In genomic region chr4:102255295-102255670, GRCm38 (mm10) we compare ENCODE assay signal across 8 mouse cellular contexts.
DNase-seq lines count a peak whose midpoint lies in the region; ATAC-seq lines count a peak whose summit lies in the region.

No protein-coding gene starts in this region.

- no peak; the same call in 1 of the 2 replicates for ATAC-seq in heart, embryonic 16.5 days (replicated peaks; ENCODE audit: extremely low read depth, insufficient read depth, low FRiP score)
- ATAC-seq in embryonic facial prominence, embryonic 12.5 days (ENCODE audit: insufficient number of reproducible peaks, insufficient read depth, low FRiP score, low TSS enrichment), result no peak
- no peak for ATAC-seq in intestine, embryonic 14.5 days (replicated peaks; ENCODE audit: low FRiP score, low TSS enrichment, low read depth)

- DNase-seq in heart, postnatal 14 days, result no peak
- peak; percentile 59 for DNase-seq in intestine, embryonic 14.5 days (ENCODE audit: low spot score)
- DNase-seq in neural tube, embryonic 10.5 days (ENCODE audit: extremely low spot score, low spot score), result peak; percentile 34
- no peak for DNase-seq in cerebellum, adult 9-10 months
- DNase-seq in adipocyte (ENCODE audit: low spot score), result no peak
- no peak for DNase-seq in adrenal gland, adult (ENCODE audit: inconsistent age in 2 of 2, low spot score in 1 of 2)

- peak overlapping the region; percentile 79 for H3K9ac ChIP-seq in heart, embryonic 16.5 days (ENCODE audit: low read length)
- H3K9ac ChIP-seq in embryonic facial prominence, embryonic 12.5 days, result no peak overlapping the region; the same call in 1 of the 2 replicates
- H3K9ac ChIP-seq in intestine, embryonic 14.5 days (ENCODE audit: low read length), result peak overlapping the region; percentile 11

- peak overlapping the region; percentile 96 for H3K27ac ChIP-seq in heart, embryonic 16.5 days (ENCODE audit: low read length)
- H3K27ac ChIP-seq in embryonic facial prominence, embryonic 12.5 days, result 0 out of 2 replicates have a peak overlapping the region, but pooled peaks have one; percentile 63
- H3K27ac ChIP-seq in intestine, embryonic 14.5 days (ENCODE audit: low read depth), result peak overlapping the region; percentile 52

- no peaks in the 10 kb centered on the region for H3K27me3 ChIP-seq in heart, embryonic 16.5 days (ENCODE audit: control insufficient read depth, insufficient read depth, low read length)
- H3K27me3 ChIP-seq in embryonic facial prominence, embryonic 12.5 days, result no peaks in the 10 kb centered on the region
- H3K27me3 ChIP-seq in intestine, embryonic 14.5 days (replicated peaks; ENCODE audit: control insufficient read depth, insufficient read depth, low read length), result no peaks in the 10 kb centered on the region

- intact Hi-C loops in heart, postnatal 14 days (cut with DNase I), result no loop called here

- no peaks in the 10 kb centered on the region for H3K9me3 ChIP-seq in heart, embryonic 16.5 days (replicated peaks; ENCODE audit: control insufficient read depth, low read length)
- H3K9me3 ChIP-seq in embryonic facial prominence, embryonic 12.5 days, result no peaks in the 10 kb centered on the region
- H3K9me3 ChIP-seq in intestine, embryonic 14.5 days (ENCODE audit: control insufficient read depth, low read length), result no peaks in the 10 kb centered on the region

- no peaks in the 10 kb centered on the region; the same call in 1 of the 2 replicates for H3K4me1 ChIP-seq in heart, embryonic 16.5 days (ENCODE audit: control insufficient read depth, insufficient read depth, low read length)
- H3K4me1 ChIP-seq in embryonic facial prominence, embryonic 12.5 days, result peaks cover 7% of the 10 kb centered on the region
- peaks cover 10% of the 10 kb centered on the region for H3K4me1 ChIP-seq in intestine, embryonic 14.5 days (replicated peaks; ENCODE audit: control insufficient read depth, insufficient read depth, low read length)

- H3K4me3 ChIP-seq in heart, embryonic 16.5 days (ENCODE audit: low read length), result peak overlapping the region; percentile 63
- peak overlapping the region; percentile 32 for H3K4me3 ChIP-seq in embryonic facial prominence, embryonic 12.5 days
- peak overlapping the region; percentile 27 for H3K4me3 ChIP-seq in intestine, embryonic 14.5 days (ENCODE audit: low read depth, low read length)

- WGBS in heart, embryonic 16.5 days, result 23% methylated on average over 9 of the region's 9 CpGs
- WGBS in embryonic facial prominence, embryonic 12.5 days, result 40% methylated on average over 9 of the region's 9 CpGs
- WGBS in intestine, embryonic 14.5 days, result 37% methylated on average over 9 of the region's 9 CpGs

- peak overlapping the region; percentile 64 for H3K4me2 ChIP-seq in heart, embryonic 16.5 days (ENCODE audit: low read depth, low read length)
- H3K4me2 ChIP-seq in embryonic facial prominence, embryonic 12.5 days (replicated peaks), result peak overlapping the region; percentile 63
- H3K4me2 ChIP-seq in intestine, embryonic 14.5 days (ENCODE audit: low read length), result peak overlapping the region; percentile 64

- H3K36me3 ChIP-seq in heart, embryonic 16.5 days (ENCODE audit: control insufficient read depth, insufficient read depth), result no peaks in the 10 kb centered on the region
- no peaks in the 10 kb centered on the region for H3K36me3 ChIP-seq in embryonic facial prominence, embryonic 12.5 days
- no peaks in the 10 kb centered on the region for H3K36me3 ChIP-seq in intestine, embryonic 14.5 days (ENCODE audit: control insufficient read depth, insufficient read depth, low read length)

Comparison
In these comparisons a context has a peak if more than half of its experiments do, and no peak if none do; other contexts are left out.
1. DNase-seq: peak in intestine, embryonic 14.5 days (single experiment) and neural tube, embryonic 10.5 days (single experiment); none in heart, postnatal 14 days (0 of 2), cerebellum, adult 9-10 months (single experiment), adipocyte (single experiment) and adrenal gland, adult (0 of 2).
2. Peak in every context shown above with its lines, with median percentiles within 50 percentile points of each other: H3K27ac ChIP-seq, H3K4me2 ChIP-seq and H3K4me3 ChIP-seq.